Mouse (Mus musculus) CH12.LX (cell line): ENCODE results near the gene Pcsk2.

Experiments
- CHD2 ChIP-seq: IDR thresholded peaks from 2 replicates; pipeline ENCODE4 v1.6.1; 2011; ENCODE audit warnings: low read length, improper control_type of control experiment
- CTCF ChIP-seq, 2 experiments: IDR thresholded peaks in 1 of 2; conservative IDR thresholded peaks in 1 of 2; 2 replicates each; pipeline ENCODE4 v1.5.1; 2011 to 2012; ENCODE audit warnings: low read depth in 2 of 2, low read length in 2 of 2, improper control_type of control experiment in 1 of 2, inconsistent platforms in 1 of 2, mild to moderate bottlenecking in 1 of 2, moderate library complexity in 1 of 2

DNA sequence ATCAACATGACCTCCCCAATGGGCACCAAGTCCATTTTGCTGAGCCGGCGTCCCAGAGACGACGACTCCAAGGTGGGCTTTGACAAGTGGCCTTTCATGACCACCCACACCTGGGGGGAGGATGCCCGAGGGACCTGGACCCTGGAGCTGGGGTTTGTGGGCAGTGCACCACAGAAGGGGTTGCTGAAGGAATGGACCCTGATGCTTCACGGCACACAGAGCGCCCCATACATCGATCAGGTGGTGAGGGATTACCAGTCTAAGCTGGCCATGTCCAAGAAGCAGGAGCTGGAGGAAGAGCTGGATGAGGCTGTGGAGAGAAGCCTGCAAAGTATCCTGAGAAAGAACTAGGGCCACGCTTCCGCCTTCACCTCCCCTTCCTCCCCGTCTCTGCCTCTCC lies 267.5 kb downstream of the Pcsk2 start:
- TF ChIP-seq CTCF (conservative IDR thresholded peaks at IDR 0.05 in 1 of 2, IDR thresholded peaks at IDR 0.05 in 1 of 2; ENCODE audit: low read depth in 2 of 2, low read length in 2 of 2) (no peak), CHD2 (no peak)
